Mouse (Mus musculus) hindbrain, embryonic 14.5 days (tissue): ENCODE measurements around the gene Slc7a3. TPM values are rescaled to one million over a fixed set of nuclear protein-coding genes. Genes with fewer than 3 reads are reported as not detected.

Experiments used
- ATAC-seq: fragments of 200-750 bp; cut with Nextera tagmentation; 2 replicates; pipeline ENCODE4 v1.8.0; 2017; ENCODE audit warnings: moderate number of reproducible peaks, mild to moderate bottlenecking, moderate TSS enrichment, moderate library complexity; ENCODE audit not compliant: low FRiP score
- DNase-seq: peaks from one replicate; pipeline ENCODE4 v3.0.0-alpha.2; 2015; ENCODE audit warnings: low spot score
- H3K27ac ChIP-seq: fragments of 300-500 bp; sonication (generic); 2 replicates; pipeline ENCODE4 v1.5.1; 2014; ENCODE audit warnings: mild to moderate bottlenecking, moderate library complexity
- H3K27me3 ChIP-seq: fragments of 300-500 bp; sonication (generic); 2 replicates; pipeline ENCODE4 v1.6.1; 2014; ENCODE audit warnings: mild to moderate bottlenecking, low read length, mixed read lengths; ENCODE audit not compliant: control insufficient read depth, insufficient read depth
- H3K36me3 ChIP-seq: fragments of 300-500 bp; sonication (generic); replicated peaks from 2 replicates; pipeline ENCODE4 v1.6.1; 2014; ENCODE audit not compliant: control insufficient read depth, insufficient read depth
- H3K4me1 ChIP-seq: fragments of 300-500 bp; sonication (generic); replicated peaks from 2 replicates; pipeline ENCODE4 v1.6.1; 2014; ENCODE audit warnings: antibody characterized with exemption, low read length, mixed read lengths; ENCODE audit not compliant: control insufficient read depth, insufficient read depth
- H3K4me2 ChIP-seq: fragments of 300-500 bp; sonication (generic); replicated peaks from 2 replicates; pipeline ENCODE4 v1.6.1; 2014; ENCODE audit warnings: mild to moderate bottlenecking, moderate library complexity
- H3K4me3 ChIP-seq: fragments of 300-500 bp; sonication (generic); replicated peaks from 2 replicates; pipeline ENCODE4 v1.5.1; 2014; ENCODE audit warnings: mild to moderate bottlenecking, low read length
- H3K9ac ChIP-seq: fragments of 300-500 bp; sonication (generic); 2 replicates; pipeline ENCODE4 v1.6.1; 2014
- H3K9me3 ChIP-seq: fragments of 300-500 bp; sonication (generic); 2 replicates; pipeline ENCODE4 v1.6.1; 2016; ENCODE audit warnings: low read length; ENCODE audit not compliant: control insufficient read depth
- WGBS: fragments of 180-500 bp; shearing (Covaris S2); extraction: QIAGEN DNeasy Blood & Tissue Kit; methylation state at CpG from one replicate; pipeline ENCODE4 v1.1.7; 2014; 5-methylcytosine and 5-hydroxymethylcytosine counted together
- polyA plus RNA-seq: library from polyadenylated mRNA; unstranded; fragments of >200 nt; fragmentation: Nextera tagmentation; extraction: Ambion mirVana; gene quantifications from 2 replicates; pipeline ENCODE4 v1.2.1, GENCODE M21; 2014

The Slc7a3 gene
- polyA plus RNA-seq, 1 experiment from 2014 or later: 3.8 TPM

GRCm38 (mm10) chrX:101065245-101065644 is 20.6 kb downstream of the Slc7a3 start:
- 81% methylated on average over 1 of the region's 1 CpGs for WGBS
- no peak for DNase-seq
- no peak overlapping the region for H3K9ac ChIP-seq
- no peak overlapping the region for H3K4me2 ChIP-seq
- H3K27me3 ChIP-seq: no peaks in the 10 kb centered on the region
- H3K27ac ChIP-seq: no peak overlapping the region
- no peaks in the 10 kb centered on the region for H3K9me3 ChIP-seq
- no peaks in the 10 kb centered on the region for H3K4me1 ChIP-seq
- ATAC-seq: no peak
- no peaks in the 10 kb centered on the region for H3K36me3 ChIP-seq
- no peak overlapping the region for H3K4me3 ChIP-seq

- DNase-seq: no peak
- Histone ChIP-seq H3K36me3 (no peaks in the 10 kb centered on the region), H3K4me2 (no peak overlapping the region), H3K27me3 (no peaks in the 10 kb centered on the region), H3K27ac (no peak overlapping the region), H3K4me1 (no peaks in the 10 kb centered on the region), H3K9me3 (no peaks in the 10 kb centered on the region), H3K9ac (no peak overlapping the region), H3K4me3 (no peak overlapping the region)
- no peak for ATAC-seq
- 74% methylated on average over 2 of the region's 2 CpGs for WGBS
Measured at GRCm38 (mm10) chrX:101063503-101063902, 22.3 kb downstream of the Slc7a3 start.

- no peak within 1 kb of the TSS for H3K9ac ChIP-seq
- no peak within 1 kb of the TSS for H3K4me2 ChIP-seq
- ATAC-seq: no peak
- H3K27me3 ChIP-seq: no peaks in the 10 kb centered on the region
- H3K27ac ChIP-seq: no peak within 1 kb of the TSS
- no peak for DNase-seq
- H3K4me3 ChIP-seq: no peak within 1 kb of the TSS
- H3K4me1 ChIP-seq: no peaks in the 10 kb centered on the region
- no peaks in the 10 kb centered on the region for H3K36me3 ChIP-seq
- H3K9me3 ChIP-seq: no peaks in the 10 kb centered on the region
- whole genome bisulfite sequencing: 95% methylated on average over 31 of the region's 31 CpGs
Measured at GRCm38 (mm10) chrX:101059541-101059940, 26.3 kb downstream of the Slc7a3 start, which contains the start of gene Tex11. TSS of gene Tex11 (minus strand) at chrX:101059667.

Other genes with a start within 250 kb of the Slc7a3 start
- 0.17 TPM in 1 of 2 replicates, not detected in the other for gene Tex11, start 26.4 kb downstream of the Slc7a3 start, polyA plus RNA-seq
- 41.4 and 42.3 TPM in 2 replicates for gene Snx12, start 136.5 kb upstream of the Slc7a3 start, polyA plus RNA-seq
- 0.81 and 0.99 TPM in 2 replicates for gene Foxo4, start 168.5 kb upstream of the Slc7a3 start, polyA plus RNA-seq
- not detected in 2 replicates for gene Gm614, start 178.0 kb upstream of the Slc7a3 start, polyA plus RNA-seq
- 4.9 and 7.6 TPM in 2 replicates for gene Il2rg, start 182.2 kb upstream of the Slc7a3 start, polyA plus RNA-seq
- not detected in 2 replicates for gene Gm20489, start 183.0 kb upstream of the Slc7a3 start, polyA plus RNA-seq
- gene Med12, start 188.0 kb upstream of the Slc7a3 start, polyA plus RNA-seq: 28.0 and 33.9 TPM in 2 replicates
- gene Nlgn3, start 213.1 kb upstream of the Slc7a3 start, polyA plus RNA-seq: 95.9 and 116 TPM in 2 replicates